Mouse (Mus musculus) C2C12 (cell line): Measurements from ENCODE around the gene Mustn1.

Experiments
- CTCF ChIP-seq: IDR thresholded peaks from one replicate; pipeline ENCODE4 v1.5.1; 2011; ENCODE audit not compliant: control insufficient read depth, insufficient read depth, insufficient read length
- MAX ChIP-seq: IDR thresholded peaks from one replicate; pipeline ENCODE4 v1.6.1; 2011; ENCODE audit warnings: mild to moderate bottlenecking, control low read depth
- MYOD1 ChIP-seq: IDR thresholded peaks from one replicate; pipeline ENCODE4 v1.6.1; 2011; ENCODE audit warnings: low read depth; ENCODE audit not compliant: control insufficient read depth, insufficient read length
- MYOG ChIP-seq: IDR thresholded peaks from one replicate; pipeline ENCODE4 v1.6.1; 2011; ENCODE audit not compliant: control insufficient read depth, insufficient read length; ENCODE audit errors: extremely low read depth
- USF1 ChIP-seq: IDR thresholded peaks from one replicate; pipeline ENCODE4 v1.6.1; 2011; ENCODE audit warnings: low read depth, mild to moderate bottlenecking, control low read depth, moderate library complexity

GRCm38 (mm10) chr14:30930386-30930785 lies 51.4 kb downstream of the Mustn1 start:
- no peak for TF ChIP-seq CTCF
- no peak for TF ChIP-seq MYOG
- TF ChIP-seq USF1: no peak
- no peak for TF ChIP-seq MAX
- no peak for TF ChIP-seq MYOD1
